Mouse (Mus musculus) retina, embryonic 14.5 days (tissue): Measurements from ENCODE around the gene Bcas2.
"Not testable (repeated sequence)": the region's sequence is repeated elsewhere in the genome, so short reads cannot be mapped to it uniquely, and the experiment has no call there.

ENCODE experiments used
- DNase-seq: peaks from one replicate; pipeline ENCODE4 v3.0.0-alpha.2; 2015; ENCODE audit warnings: low spot score

Bcas2 gene

DNA sequence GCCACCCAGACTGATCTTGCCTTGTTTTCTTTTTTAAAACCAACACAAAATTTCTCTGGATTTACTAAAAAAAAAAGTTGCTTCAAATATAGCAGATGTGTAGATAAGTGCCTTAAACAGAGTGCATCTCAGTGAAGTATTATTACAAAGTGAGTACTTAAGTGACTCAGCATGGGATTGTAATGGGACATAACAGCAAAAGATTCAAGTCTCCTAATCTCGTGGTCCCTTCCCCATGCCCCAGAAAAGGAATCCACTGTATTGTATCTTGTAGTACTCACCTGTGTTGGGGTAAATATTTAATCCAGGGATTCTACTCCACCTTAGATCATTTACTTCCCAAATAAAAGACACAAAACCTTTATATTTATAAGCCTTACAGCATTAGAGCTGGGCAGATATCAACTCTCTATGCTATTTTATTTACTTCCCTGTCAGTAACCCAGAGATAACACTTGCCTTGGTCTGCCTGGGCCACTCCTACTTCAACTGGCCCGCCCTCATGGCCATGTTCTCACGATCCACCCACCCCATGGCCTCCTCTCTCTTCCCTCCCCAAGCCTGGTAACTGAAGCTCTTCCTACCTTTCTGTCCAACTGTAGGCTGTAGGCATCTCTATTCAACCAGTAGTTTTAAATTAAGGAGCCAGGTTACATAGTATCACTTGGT lies 12.1 kb upstream of the Bcas2 start:
- no peak for DNase-seq

DNA sequence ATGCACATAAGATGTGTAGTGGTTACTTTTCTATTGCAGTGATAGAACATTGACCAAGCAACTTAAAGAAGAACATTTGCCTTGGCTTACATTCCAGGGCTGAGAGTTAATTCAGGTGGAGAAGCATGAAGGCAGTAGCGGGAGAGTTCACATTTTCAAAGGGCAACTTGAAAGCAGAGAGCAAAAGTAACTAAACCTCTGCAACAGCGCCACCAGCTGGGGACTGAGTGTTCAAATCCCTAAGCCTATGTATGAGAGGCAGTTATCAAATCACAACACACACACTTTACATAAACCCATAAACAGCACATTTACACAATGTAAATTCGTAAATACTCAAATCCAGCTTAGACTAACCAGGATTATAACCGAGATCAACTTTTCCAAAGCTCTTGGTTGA lies 1.7 kb upstream of the Bcas2 start:
- DNase-seq: peak; percentile 92

DNA sequence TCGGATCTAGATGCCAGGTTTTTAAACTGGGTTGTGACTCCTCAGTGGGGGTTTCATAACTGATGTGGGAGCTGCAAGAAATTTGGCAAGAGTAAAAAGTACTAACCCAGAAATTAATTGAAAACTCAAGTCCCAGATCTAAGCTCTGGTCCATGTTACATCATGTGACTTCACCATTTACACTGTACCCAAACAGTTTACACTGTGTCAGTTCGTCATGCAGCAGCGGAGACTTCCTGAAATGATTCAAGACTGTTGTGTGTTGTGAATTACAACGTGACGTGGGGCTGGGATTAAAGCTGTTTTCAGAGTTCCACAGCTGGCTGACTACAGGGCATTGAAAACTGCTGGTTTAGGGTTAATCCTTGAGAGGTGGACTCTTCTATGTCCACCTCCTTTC lies 1.2 kb downstream of the Bcas2 start:
- no peak for DNase-seq

- no peak for DNase-seq
Observed at GRCm38 (mm10) chr3:103176740-103177139, 5.3 kb downstream of the Bcas2 start.

DNA sequence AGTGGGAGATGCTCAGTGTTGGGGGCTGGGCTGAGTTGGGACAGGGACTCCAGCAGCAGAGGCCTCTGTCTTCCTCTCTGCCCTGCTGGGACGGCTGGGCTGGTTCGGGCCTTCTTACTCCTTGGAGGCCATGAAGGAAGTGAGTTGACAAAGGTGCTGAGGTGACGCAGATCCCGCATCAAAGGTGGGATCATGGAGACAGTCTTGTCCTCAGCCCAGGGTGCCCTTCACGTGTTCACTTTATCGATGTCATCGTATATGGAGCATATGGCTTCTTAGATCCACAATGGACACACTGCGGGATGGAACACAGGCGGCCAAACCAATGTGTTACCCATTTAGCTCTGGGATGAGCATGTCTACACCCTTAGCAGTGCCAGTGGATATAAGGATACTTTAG lies 8.1 kb downstream of the Bcas2 start:
- no peak for DNase-seq

DNA sequence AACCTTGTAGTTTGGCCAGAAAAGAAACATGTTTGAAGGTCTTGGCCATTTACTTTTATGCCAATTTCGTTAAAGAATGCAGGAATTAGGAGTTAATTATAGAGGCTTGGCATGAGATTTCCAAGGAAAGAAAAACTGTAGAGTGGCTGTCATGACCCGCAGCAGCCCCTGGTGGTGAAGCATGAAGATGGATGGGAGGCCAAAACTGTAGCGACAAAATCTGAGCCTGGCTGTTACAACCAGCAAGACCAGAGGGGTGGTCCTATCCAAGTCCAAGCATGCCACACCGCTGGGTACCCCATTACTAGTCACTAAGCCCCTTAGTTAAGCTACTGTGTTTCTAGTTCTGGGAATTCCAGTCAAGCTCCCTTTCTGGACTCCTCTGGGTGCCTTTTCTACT lies 9.7 kb downstream of the Bcas2 start:
- no peak for DNase-seq

DNA sequence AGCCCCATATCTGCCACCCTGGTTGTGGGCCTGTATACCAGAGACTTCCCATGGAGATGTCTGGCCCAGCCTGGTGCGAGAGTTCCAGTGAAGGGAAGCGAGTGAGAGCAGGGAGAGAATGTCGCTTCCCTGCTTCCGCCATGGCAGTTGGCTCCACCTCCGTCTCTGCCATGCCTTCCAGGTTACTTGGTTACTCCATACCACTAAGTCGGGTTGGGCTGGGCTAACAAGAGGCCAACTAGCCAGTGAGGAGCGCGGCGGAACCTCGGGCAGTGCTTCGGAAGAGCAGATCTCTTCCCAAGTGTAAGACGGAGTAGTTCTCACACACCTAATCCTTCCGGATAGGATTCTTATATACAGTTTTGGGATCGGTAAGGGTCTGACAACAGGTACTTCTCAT lies 11.4 kb downstream of the Bcas2 start:
- no peak for DNase-seq

- DNase-seq: not testable (repeated sequence)
Observed at GRCm38 (mm10) chr3:103184467-103184866, 13.0 kb downstream of the Bcas2 start.

DNA sequence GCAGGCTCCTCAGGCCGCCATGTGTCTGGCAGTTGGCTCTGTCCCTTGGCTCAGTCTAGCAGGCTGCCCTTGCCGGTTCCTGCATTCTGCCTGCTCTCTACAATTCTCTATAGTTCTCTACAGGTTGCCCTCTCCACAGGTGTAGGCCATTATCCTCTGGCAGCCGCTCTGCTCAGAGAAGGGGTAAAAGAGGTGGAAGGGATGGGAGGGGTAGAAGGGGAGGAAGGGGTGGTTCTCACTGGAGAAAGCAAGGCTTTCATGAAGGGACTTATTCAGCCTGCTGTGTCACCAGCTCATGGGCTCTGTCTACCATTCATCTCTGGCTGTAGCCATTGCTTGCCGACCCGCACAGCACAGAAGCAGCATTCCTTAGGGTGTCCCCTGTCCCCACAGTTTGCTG lies 17.0 kb downstream of the Bcas2 start:
- no peak for DNase-seq

DNA sequence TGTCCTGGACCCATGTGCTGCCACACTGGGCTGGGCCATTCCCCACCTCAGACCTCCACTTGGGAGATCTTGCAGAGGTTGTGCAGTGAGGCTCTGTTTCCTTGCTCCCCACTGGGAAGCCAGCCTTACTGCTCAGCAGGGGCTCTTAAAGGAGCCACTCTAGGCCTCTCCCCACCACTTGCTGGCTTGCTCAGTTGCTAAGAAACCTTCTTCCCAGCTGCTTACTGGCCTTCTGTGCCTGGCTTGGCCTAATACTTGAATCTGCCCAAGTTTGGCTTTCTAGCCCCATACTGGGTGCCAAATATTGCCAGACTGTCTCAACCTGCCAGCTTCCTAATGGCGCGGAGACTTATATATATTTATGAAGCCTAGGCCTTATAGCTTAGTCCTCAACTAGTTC lies 17.4 kb downstream of the Bcas2 start:
- no peak for DNase-seq

- no peak for DNase-seq
Observed at GRCm38 (mm10) chr3:103192161-103192560, 20.7 kb downstream of the Bcas2 start.

GRCm38 (mm10) chr3:103193186-103193585 lies 21.7 kb downstream of the Bcas2 start:
- no peak for DNase-seq

DNA sequence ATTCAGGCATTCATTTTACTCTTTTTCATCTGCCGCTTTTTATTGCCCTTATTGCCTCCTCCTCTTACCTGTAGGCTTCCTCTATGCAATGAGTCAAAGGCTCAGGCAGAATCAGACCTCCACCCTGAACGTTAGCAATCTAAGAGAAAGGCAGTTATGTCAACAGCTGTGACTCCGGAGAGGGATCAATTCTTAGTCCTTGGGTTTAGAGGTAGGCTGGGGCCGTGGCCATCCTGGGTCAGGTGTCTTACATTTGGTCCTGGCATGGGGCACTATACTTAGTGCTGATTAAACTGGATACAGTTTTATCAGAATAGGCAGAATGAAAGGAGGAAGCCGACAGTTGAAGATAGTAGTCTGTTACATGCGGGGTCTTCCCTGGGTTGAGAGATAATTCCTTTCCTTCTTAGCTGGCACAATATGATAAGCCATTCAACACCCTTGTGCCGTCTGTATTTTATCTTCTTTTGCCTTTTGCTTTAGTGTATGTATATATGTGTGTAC lies 24.9 kb downstream of the Bcas2 start:
- DNase-seq: no peak

- no peak for DNase-seq
Observed at GRCm38 (mm10) chr3:103199386-103199785, 27.9 kb downstream of the Bcas2 start.

GRCm38 (mm10) chr3:103201105-103201504 lies 29.6 kb downstream of the Bcas2 start:
- not testable (repeated sequence) for DNase-seq

GRCm38 (mm10) chr3:103203554-103203953 lies 32.1 kb downstream of the Bcas2 start:
- no peak for DNase-seq

DNA sequence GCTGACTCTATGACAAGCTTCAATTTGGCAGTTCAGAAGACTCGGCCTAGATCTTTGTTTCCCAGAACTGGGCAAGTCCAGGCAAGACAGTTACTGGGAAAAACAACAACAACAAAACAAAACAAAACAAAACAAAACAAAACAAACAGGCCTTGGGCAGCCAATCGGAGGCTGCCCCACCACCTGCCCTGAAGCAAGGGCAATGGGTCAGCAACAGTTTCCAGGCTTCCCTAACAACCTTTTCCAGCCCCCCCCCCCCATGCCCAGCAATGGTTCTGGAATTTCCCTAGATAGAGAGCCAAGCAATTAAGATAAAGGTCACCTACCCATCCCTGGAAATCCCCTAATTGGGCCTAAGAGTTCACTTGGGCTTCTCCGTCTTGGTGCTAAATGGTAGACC lies 33.0 kb downstream of the Bcas2 start:
- no peak for DNase-seq

DNA sequence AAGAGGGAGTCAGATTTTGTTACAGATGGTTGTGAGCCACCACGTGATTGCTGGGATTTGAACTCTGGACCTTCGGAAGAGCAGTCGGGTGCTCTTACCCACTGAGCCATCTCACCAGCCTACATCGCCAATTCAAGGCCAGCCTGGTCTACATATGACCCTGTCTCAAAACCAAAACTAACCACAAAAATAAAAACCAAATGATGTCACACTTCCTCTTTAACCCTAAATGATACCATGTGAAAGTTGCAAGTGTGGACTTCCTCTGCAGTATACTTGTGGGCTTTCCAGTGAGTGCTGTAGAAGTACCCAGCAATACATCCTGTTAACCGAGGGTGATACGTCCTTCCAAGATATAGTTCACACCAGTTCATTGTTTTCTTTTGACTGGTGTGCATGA lies 34.9 kb downstream of the Bcas2 start:
- no peak for DNase-seq

- DNase-seq: no peak
Observed at GRCm38 (mm10) chr3:103207749-103208148, 36.3 kb downstream of the Bcas2 start.

DNA sequence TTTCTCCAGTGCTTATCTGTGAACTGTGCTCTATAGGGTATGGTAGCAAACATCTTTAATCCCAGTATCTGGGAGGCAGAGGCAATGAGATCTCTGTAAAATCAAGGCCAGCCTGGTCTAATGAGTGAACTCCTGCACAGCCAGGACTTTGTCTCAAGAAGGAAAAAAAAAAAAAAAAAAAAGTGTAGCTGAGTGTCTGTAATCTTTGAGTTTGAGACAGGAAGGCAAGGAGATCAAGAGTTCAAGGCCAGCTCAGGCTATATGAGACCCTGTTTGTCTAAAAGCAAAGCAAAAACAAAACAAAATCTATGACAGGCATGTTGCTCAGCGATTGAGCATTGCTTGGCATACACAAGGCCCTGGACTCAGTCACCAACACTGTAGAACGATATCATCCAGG lies 36.8 kb downstream of the Bcas2 start:
- DNase-seq: no peak

- no peak for DNase-seq
Observed at GRCm38 (mm10) chr3:103211101-103211500, 39.6 kb downstream of the Bcas2 start.

DNA sequence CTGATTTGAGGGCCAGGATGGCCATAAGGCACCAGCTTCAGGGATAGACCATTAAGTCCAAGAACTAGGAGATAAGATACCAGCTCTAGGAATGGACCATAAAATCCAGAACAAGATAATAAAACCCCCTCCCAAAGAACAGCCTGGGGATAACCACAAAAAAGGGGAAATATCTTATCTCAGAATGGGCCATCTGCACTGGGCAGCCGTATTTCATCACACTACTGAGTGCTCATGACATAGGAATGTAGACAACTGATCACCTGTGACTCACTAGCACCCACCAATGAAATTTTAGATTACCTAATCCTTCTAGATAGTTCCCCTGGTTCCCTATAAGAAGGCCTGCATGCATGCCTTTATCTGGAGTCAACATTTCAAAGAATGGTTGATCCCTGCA lies 40.7 kb downstream of the Bcas2 start:
- DNase-seq: no peak

DNA sequence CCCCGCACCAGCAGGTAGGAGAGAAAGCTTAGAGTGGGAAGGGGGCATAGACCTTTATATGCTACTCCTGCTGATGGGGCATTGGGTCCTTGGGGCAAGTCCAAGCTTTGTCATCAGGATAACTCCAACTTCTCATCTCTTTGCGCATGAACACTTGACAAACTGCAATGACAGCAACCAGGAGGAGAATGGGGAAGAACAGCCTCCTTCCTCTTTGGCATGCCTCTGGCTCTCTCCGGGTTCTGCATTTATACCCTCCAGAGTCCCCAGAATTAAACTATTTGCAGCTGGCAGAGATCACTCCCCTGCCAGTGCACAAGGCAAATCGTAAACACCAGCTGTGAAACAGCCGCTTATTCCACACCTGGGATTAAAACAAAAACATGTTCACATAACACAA lies 42.1 kb downstream of the Bcas2 start:
- no peak for DNase-seq

- DNase-seq: no peak
Observed at GRCm38 (mm10) chr3:103214593-103215285, 43.3 kb downstream of the Bcas2 start.
